Mouse (Mus musculus): ENCODE results near the gene Nectin3.

DNA sequence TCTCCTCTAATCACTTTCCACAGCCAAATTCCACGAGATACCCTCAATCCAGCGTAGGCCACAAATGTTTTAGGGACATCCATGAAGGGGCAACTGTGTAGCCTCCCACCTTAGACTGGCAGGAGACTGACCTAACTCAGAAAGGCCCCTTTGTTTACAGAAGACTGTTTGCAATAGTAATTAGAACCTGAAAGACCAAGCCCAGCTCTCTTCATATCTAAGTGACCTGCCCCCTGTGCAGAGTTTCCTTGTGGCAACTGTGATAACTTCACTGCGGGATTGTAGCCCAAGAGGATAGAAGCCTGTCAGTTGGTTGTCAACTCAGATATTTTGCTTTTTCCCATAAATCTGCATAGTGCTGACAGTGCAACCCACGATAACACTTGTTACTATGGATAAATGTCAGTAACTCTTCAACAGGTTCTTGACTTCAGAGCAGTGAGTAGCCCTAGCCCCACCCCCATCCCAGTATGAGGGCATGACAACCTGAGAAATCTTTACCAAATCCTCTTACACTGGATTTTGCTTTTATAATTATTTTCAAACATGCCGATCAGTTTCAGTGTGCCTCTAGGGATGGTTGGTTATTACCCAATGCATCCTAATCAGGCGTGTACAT is 108.8 kb downstream of the Nectin3 start:
- TF ChIP-seq CTCF (IDR thresholded peaks at IDR 0.05; ENCODE audit: low read depth, low read length), result no peak
- no peak for TF ChIP-seq TAL1 (conservative IDR thresholded peaks at IDR 0.05; ENCODE audit: low read depth, low read length)

Data from G1E (cell line).